Mouse (Mus musculus) stomach, postnatal 0 days (tissue): Measurements from ENCODE around the gene 9130230L23Rik.

Source experiments
- CTCF ChIP-seq: IDR thresholded peaks from 2 replicates; pipeline ENCODE4 v1.5.1; 2016; ENCODE audit warnings: antibody characterized with exemption, low read depth, mild to moderate bottlenecking, moderate library complexity
- EP300 ChIP-seq: optimal IDR thresholded peaks from 2 replicates; pipeline ENCODE3; 2016; ENCODE audit warnings: antibody characterized with exemption

DNA sequence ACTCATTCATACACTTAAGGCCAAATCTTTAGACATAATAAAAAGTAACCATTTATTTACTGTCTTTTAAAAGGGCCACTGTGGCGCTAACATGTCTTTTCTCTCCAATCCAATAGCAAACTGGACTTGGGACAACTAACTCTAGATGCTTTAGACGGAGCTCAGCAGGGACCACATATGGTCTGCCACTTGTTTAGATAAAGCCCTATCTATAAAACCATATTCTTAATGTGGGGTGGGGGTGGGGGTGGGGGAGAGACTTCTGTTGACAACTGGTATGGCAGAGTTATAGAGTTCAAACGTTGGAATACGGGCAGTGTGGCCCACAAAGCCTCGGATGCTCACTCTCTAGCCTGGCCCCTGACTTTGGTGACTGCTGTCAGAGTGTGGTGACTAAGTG, 27.6 kb upstream of the 9130230L23Rik start:
- TF ChIP-seq EP300, result no peak
- TF ChIP-seq CTCF, result no peak
